ENCODE assay signal across 10 mouse cellular contexts in the genomic region with DNA sequence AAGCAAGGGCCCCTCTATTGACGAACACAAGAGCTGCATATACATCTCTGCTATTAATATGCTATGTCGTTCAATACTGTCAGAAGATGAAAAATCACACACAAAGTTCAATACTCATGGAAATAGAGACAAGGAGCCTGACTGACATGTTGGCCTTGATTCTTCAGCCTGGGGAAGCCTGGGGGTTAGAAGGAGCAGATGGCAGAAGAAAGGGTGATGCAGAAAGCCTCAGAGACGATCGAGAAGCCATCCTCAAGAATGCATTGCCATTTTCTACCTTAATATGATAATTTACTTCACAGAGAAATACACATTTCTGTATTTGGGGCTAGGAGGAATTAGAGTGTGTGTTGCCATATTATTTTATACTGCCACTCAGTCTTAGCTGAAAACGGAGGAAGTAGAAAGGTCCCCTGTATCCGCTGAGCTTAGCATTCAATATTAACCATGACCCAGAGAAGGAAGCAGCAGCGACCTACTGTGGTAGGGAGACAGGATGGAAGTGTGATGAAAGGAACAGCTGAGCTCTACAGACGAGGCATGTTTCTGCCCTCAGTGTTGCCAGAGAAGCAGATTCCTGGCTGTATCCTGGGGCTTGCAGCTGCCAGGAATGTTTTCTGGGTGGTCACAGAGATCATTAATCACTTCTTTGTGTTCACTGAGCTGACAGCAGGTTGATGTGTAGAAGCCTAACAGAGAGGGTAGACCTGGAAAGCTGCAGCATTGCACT.
A peak's percentile ranks its signal among the peaks of the same experiment; 100 is the strongest.
DNase-seq lines count a peak whose midpoint lies in the region; ATAC-seq and TF ChIP-seq lines count a peak whose summit lies in the region.
"Had no signal": no experiment of that assay in that cellular context is flagged by ENCODE, and none has a peak within 500 bp of the region (broad histone marks: within the 10 kb centered on the region; RNA-seq: fewer than 3 reads in every experiment).

No protein-coding gene starts in this region.

- no peaks in the 10 kb centered on the region for H3K36me3 ChIP-seq in neural tube, embryonic 15.5 days
- no peaks in the 10 kb centered on the region for H3K36me3 ChIP-seq in midbrain, embryonic 10.5 days
- no peaks in the 10 kb centered on the region for H3K36me3 ChIP-seq in heart, embryonic 11.5 days (ENCODE audit: control insufficient read depth, insufficient read depth, low read length)
- H3K36me3 ChIP-seq: heart, embryonic 15.5 days had no signal

- no peak overlapping the region for H3K4me2 ChIP-seq in neural tube, embryonic 15.5 days
- no peak overlapping the region for H3K4me2 ChIP-seq in heart, embryonic 11.5 days
- H3K4me2 ChIP-seq: heart, embryonic 15.5 days had no signal

- no peak for TF ChIP-seq CTCF in cerebellum, adult 2 months (IDR thresholded peaks at IDR 0.05; ENCODE audit: borderline replicate concordance, insufficient read depth, low read depth, low read length)

- peaks cover 3% of the 10 kb centered on the region for H3K4me1 ChIP-seq in cerebellum, adult 2 months (ENCODE audit: control insufficient read depth, insufficient read depth, low read length)
- 0 out of 2 replicates have a peak, but pooled peaks cover 6% of the 10 kb centered on the region for H3K4me1 ChIP-seq in neural tube, embryonic 15.5 days
- H3K4me1 ChIP-seq in midbrain, embryonic 10.5 days: peaks cover 15% of the 10 kb centered on the region
- no peaks in the 10 kb centered on the region for H3K4me1 ChIP-seq in heart, embryonic 11.5 days (ENCODE audit: control insufficient read depth, insufficient read depth, low read length)
- H3K4me1 ChIP-seq: heart, embryonic 15.5 days had no signal

- WGBS in cerebellum, adult 2 months: 16% methylated on average over 8 of the region's 8 CpGs
- 51% methylated on average over 8 of the region's 8 CpGs for WGBS in neural tube, embryonic 15.5 days
- 66% methylated on average over 8 of the region's 8 CpGs for WGBS in midbrain, embryonic 10.5 days
- 58% methylated on average over 8 of the region's 8 CpGs for WGBS in heart, embryonic 11.5 days (ENCODE audit: insufficient replicate concordance)

- no peak overlapping the region for H3K4me3 ChIP-seq in cerebellum, adult 2 months (replicated peaks; ENCODE audit: insufficient read depth, low read depth, low read length)
- H3K4me3 ChIP-seq in neural tube, embryonic 15.5 days (replicated peaks): no peak overlapping the region
- no peak overlapping the region for H3K4me3 ChIP-seq in midbrain, embryonic 10.5 days
- no peak overlapping the region for H3K4me3 ChIP-seq in heart, embryonic 11.5 days (ENCODE audit: low read depth, low read length)
- H3K4me3 ChIP-seq: heart, embryonic 15.5 days had no signal

- H3K9ac ChIP-seq in neural tube, embryonic 15.5 days (replicated peaks): no peak overlapping the region
- no peak overlapping the region for H3K9ac ChIP-seq in heart, embryonic 11.5 days (ENCODE audit: low read depth, low read length)
- H3K9ac ChIP-seq: heart, embryonic 15.5 days had no signal

- TF ChIP-seq POLR2A in cerebellum, adult 2 months (IDR thresholded peaks at IDR 0.05; ENCODE audit: borderline replicate concordance, insufficient read depth, low read length): no peak

- H3K27me3 ChIP-seq in cerebellum, adult 2 months (ENCODE audit: control insufficient read depth, insufficient read depth, low read length): no peaks in the 10 kb centered on the region
- no peaks in the 10 kb centered on the region for H3K27me3 ChIP-seq in neural tube, embryonic 15.5 days (replicated peaks)
- H3K27me3 ChIP-seq in midbrain, embryonic 10.5 days (ENCODE audit: low read depth, poor library complexity, severe bottlenecking): no peaks in the 10 kb centered on the region
- H3K27me3 ChIP-seq in heart, embryonic 11.5 days (ENCODE audit: control insufficient read depth, insufficient read depth, low read length): no peaks in the 10 kb centered on the region
- H3K27me3 ChIP-seq: heart, embryonic 15.5 days had no signal

- H3K27ac ChIP-seq in cerebellum, adult 2 months (ENCODE audit: insufficient read depth, low read length): no peak overlapping the region
- no peak overlapping the region for H3K27ac ChIP-seq in neural tube, embryonic 15.5 days (replicated peaks)
- peak overlapping the region; percentile 43 for H3K27ac ChIP-seq in midbrain, embryonic 10.5 days (replicated peaks)
- H3K27ac ChIP-seq in heart, embryonic 11.5 days (ENCODE audit: low read depth, low read length): no peak overlapping the region
- H3K27ac ChIP-seq: heart, embryonic 15.5 days had no signal

- ATAC-seq in neural tube, embryonic 15.5 days (ENCODE audit: low FRiP score): no peak
- ATAC-seq in heart, embryonic 11.5 days (replicated peaks; ENCODE audit: insufficient number of reproducible peaks, low FRiP score, low TSS enrichment): no peak

- H3K9me3 ChIP-seq in neural tube, embryonic 15.5 days (replicated peaks): no peaks in the 10 kb centered on the region
- H3K9me3 ChIP-seq in midbrain, embryonic 10.5 days (replicated peaks): no peaks in the 10 kb centered on the region
- no peaks in the 10 kb centered on the region for H3K9me3 ChIP-seq in heart, embryonic 11.5 days (replicated peaks; ENCODE audit: control insufficient read depth, low read length)
- H3K9me3 ChIP-seq: heart, embryonic 15.5 days had no signal

- DNase-seq in cerebellum, postnatal 10 days: peak; percentile 74 to 78
- no peak for DNase-seq in cerebellum, adult 2 months
- peak; percentile 34 for DNase-seq in neural tube, embryonic 10.5 days (ENCODE audit: extremely low spot score, low spot score)
- DNase-seq in midbrain, embryonic 10.5 days (ENCODE audit: low spot score): peak; percentile 33
- no peak for DNase-seq in urinary bladder, postnatal 4 days (ENCODE audit: low spot score in 2 of 2)
- no peak for DNase-seq in heart, adult 8-10 months (ENCODE audit: low spot score)
- DNase-seq: thymus, adult 2 months had no signal

Comparison
In these comparisons a context has a peak if more than half of its experiments do, and no peak if none do; other contexts are left out.
1. DNase-seq: peak in cerebellum, postnatal 10 days (2 of 2), neural tube, embryonic 10.5 days (single experiment) and midbrain, embryonic 10.5 days (single experiment); none in cerebellum, adult 2 months (0 of 2), urinary bladder, postnatal 4 days (0 of 2) and heart, adult 8-10 months (single experiment).